Mouse (Mus musculus) liver, embryonic 13.5 days (tissue): ENCODE measurements at regions not wholly inside any gene's neighbourhood (a gene's known extent, or its start where the extent isn't known, plus 50 kb on each side); places are given as distances from the start of the nearest gene placed in this dataset.

ENCODE experiments used
- ATAC-seq: fragments of 200-750 bp; cut with Nextera tagmentation; 2 replicates; pipeline ENCODE4 v1.8.0; 2017; ENCODE audit warnings: low read depth, mild to moderate bottlenecking, moderate number of reproducible peaks, moderate library complexity
- DNase-seq: peaks from one replicate; pipeline ENCODE4 v3.0.0; 2022
- H3K27ac ChIP-seq: fragments of 300-500 bp; sonication (generic); 2 replicates; pipeline ENCODE4 v1.5.1; 2015; ENCODE audit warnings: moderate library complexity, mild to moderate bottlenecking, inconsistent platforms
- H3K27me3 ChIP-seq: fragments of 300-500 bp; sonication (generic); 2 replicates; pipeline ENCODE4 v1.6.1; 2015; ENCODE audit warnings: mild to moderate bottlenecking, inconsistent platforms
- H3K36me3 ChIP-seq: fragments of 300-500 bp; sonication (generic); 2 replicates; pipeline ENCODE4 v1.6.1; 2015; ENCODE audit warnings: mild to moderate bottlenecking, inconsistent platforms
- H3K4me1 ChIP-seq: fragments of 300-500 bp; sonication (generic); replicated peaks from 2 replicates; pipeline ENCODE4 v1.6.1; 2015; ENCODE audit warnings: inconsistent platforms
- H3K4me2 ChIP-seq: fragments of 300-500 bp; sonication (generic); 2 replicates; pipeline ENCODE4 v1.6.1; 2015; ENCODE audit warnings: inconsistent platforms, mild to moderate bottlenecking, moderate library complexity
- H3K4me3 ChIP-seq: fragments of 300-500 bp; sonication (generic); replicated peaks from 2 replicates; pipeline ENCODE4 v1.5.1; 2015; ENCODE audit warnings: mild to moderate bottlenecking, inconsistent platforms
- H3K9ac ChIP-seq: fragments of 300-500 bp; sonication (generic); 2 replicates; pipeline ENCODE4 v1.6.1; 2015; ENCODE audit warnings: mild to moderate bottlenecking, inconsistent platforms
- H3K9me3 ChIP-seq: fragments of 300-500 bp; sonication (generic); replicated peaks from 2 replicates; pipeline ENCODE4 v1.6.1; 2016; ENCODE audit warnings: inconsistent platforms
- WGBS: fragments of 180-500 bp; shearing (Covaris S2); methylation state at CpG from one replicate; pipeline ENCODE4 v1.1.7; 2015; ENCODE audit not compliant: insufficient replicate concordance; 5-methylcytosine and 5-hydroxymethylcytosine counted together

DNA sequence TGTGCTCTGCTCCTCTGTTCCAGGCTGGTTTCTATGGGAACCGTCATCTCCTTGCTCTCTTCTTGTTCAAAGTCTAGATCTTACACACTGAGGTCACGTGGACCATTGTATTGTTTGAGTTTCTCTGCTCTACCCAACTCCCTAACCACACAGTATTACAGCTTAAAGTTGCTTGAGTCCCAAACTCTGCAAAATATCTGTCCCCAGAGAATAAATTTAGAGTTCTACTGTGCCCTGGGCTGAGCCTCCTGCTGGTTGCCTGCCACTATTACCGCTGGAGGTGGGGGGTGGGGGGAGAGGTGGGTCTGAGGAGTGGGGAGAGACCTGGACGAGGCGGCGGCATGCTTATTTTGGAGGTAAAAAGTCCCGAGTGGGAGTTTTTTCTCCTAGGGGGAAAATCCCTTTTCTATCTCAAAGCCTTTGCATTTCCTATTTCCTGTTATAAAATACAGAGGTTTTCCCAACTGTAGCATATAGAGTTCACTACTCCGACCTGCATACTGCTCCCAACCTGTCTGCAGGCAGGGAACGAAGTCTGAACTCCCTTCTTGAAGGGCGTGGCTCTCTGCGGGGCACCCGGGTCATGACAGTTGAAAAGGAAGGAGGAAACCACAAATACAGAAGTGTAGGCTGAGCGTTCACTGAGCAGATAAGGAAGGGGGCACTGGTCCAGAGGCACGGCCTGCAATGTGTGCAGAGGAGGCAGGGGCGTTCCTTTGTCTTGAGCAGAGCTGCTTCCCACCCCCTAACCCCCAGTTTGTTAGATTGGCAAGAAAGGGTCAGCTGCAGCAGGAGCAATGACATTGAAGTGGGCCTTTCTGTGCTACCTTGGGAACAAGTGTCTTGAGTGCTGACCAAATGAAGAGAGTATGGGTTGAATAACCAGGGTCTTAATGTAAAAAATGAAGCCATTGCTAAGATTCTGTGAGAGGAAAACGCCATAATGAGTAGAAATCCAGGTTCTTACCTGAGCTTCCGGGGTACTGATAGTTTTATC, 188.7 kb downstream of the Akap7 start:
- H3K4me1 ChIP-seq: peaks cover 35% of the 10 kb centered on the region
- H3K27me3 ChIP-seq: no peaks in the 10 kb centered on the region
- H3K36me3 ChIP-seq: no peaks in the 10 kb centered on the region
- H3K9ac ChIP-seq: peak overlapping the region; percentile 22; the same call in 1 of the 2 replicates
- peak overlapping the region; percentile 13; the same call in 1 of the 2 replicates for H3K27ac ChIP-seq
- ATAC-seq (peak; percentile 91), DNase-seq (peak; percentile 63)
- no peaks in the 10 kb centered on the region for H3K9me3 ChIP-seq
- H3K4me2 ChIP-seq: peak overlapping the region; percentile 59
- peak overlapping the region; percentile 21 for H3K4me3 ChIP-seq
- WGBS: 10% methylated on average over 17 of the region's 17 CpGs

- Histone ChIP-seq H3K36me3 (no peaks in the 10 kb centered on the region), H3K9me3 (no peaks in the 10 kb centered on the region), H3K27ac (no peak overlapping the region), H3K27me3 (no peaks in the 10 kb centered on the region), H3K9ac (no peak overlapping the region), H3K4me3 (no peak overlapping the region), H3K4me1 (peaks cover 26% of the 10 kb centered on the region), H3K4me2 (no peak overlapping the region)
- ATAC-seq (no peak), DNase-seq (no peak)
- 73% methylated on average over 4 of the region's 4 CpGs for WGBS
These were observed 187.0 kb upstream of the Arg1 start for GRCm38 (mm10) chr10:25114316-25114715.

DNA sequence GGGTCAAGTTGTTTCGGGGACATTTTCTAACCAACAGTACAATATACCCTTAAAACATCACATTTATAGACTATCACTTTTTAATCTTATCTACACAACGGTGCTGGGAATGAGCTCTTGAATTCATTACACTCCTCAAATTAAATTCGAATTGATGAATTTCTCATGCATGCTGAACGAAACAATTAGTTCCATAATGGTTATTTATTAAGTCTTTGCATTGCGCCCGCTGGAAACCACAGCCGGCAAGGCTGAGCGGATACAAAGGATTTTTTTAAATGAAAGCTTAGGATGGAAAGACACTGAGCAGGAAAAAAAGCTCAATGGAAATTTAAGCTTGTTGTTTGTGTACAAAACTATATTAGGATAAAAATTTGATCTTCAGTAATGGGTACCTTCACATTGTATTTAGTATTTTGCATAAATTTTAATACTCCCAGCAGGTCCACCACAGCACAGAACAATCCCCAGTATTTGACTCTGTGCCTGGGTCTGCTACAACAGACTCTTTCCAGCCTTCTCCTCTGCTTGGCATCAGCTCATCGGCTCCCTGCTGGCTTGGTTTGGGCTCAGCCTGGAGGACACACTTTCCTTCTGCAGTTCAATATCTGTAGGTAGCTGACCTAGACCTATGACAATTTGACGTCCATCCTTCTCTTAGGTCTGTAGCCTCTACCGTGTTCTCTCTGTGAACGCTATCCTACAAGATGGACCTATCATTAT, 185.3 kb upstream of the Arg1 start:
- no peak for ATAC-seq
- peaks cover 9% of the 10 kb centered on the region for H3K4me1 ChIP-seq
- no peaks in the 10 kb centered on the region for H3K36me3 ChIP-seq
- H3K9me3 ChIP-seq: no peaks in the 10 kb centered on the region
- no peak overlapping the region for H3K4me3 ChIP-seq
- no peak overlapping the region for H3K27ac ChIP-seq
- H3K4me2 ChIP-seq: no peak overlapping the region
- no peak for DNase-seq
- WGBS: 57% methylated on average over 12 of the region's 12 CpGs
- no peak overlapping the region for H3K9ac ChIP-seq
- H3K27me3 ChIP-seq: no peaks in the 10 kb centered on the region

GRCm38 (mm10) chr10:25111636-25112422, 184.5 kb upstream of the Arg1 start:
- Histone ChIP-seq H3K9me3 (no peaks in the 10 kb centered on the region), H3K27me3 (no peaks in the 10 kb centered on the region), H3K36me3 (no peaks in the 10 kb centered on the region), H3K27ac (no peak overlapping the region), H3K4me2 (no peak overlapping the region), H3K4me1 (0 out of 2 replicates have a peak, but pooled peaks cover 3% of the 10 kb centered on the region), H3K9ac (no peak overlapping the region), H3K4me3 (no peak overlapping the region)
- DNase-seq (no peak), ATAC-seq (no peak)
- WGBS: 36% methylated on average over 11 of the region's 11 CpGs

GRCm38 (mm10) chr10:25111181-25111580, 183.9 kb upstream of the Arg1 start:
- WGBS: 59% methylated on average over 7 of the region's 7 CpGs
- no peak for ATAC-seq

DNA sequence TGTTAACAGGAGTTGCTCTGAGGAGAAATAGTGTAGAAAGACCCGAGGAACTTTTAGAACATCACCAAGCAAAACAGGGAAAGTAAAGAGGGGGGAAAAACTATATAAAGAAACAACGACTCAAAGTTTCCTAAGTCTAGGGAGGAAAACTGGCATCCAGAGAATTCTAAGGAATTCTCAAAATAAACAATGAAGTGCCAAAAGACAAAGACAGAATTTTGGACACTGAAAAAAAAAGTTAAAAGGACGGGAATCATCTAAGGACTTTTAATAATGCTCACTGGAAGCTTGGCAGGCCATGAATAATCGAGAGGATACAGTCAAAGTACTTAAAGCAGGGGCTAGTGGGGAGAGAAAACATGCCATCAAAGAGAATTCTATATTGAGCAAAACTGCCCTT, 170.8 kb upstream of the Arg1 start:
- DNase-seq: no peak
- Histone ChIP-seq H3K9me3 (no peaks in the 10 kb centered on the region), H3K27ac (no peak overlapping the region), H3K36me3 (no peaks in the 10 kb centered on the region), H3K27me3 (no peaks in the 10 kb centered on the region), H3K4me3 (no peak overlapping the region), H3K4me1 (no peaks in the 10 kb centered on the region), H3K9ac (no peak overlapping the region), H3K4me2 (no peak overlapping the region)
- no peak for ATAC-seq
- 49% methylated on average over 4 of the region's 4 CpGs for WGBS

More at GRCm38 (mm10) chr10:25111181-25111580, 183.9 kb upstream of the Arg1 start:
- Histone ChIP-seq H3K27me3 (no peaks in the 10 kb centered on the region), H3K4me3 (no peak overlapping the region), H3K9me3 (no peaks in the 10 kb centered on the region), H3K4me1 (no peaks in the 10 kb centered on the region), H3K9ac (no peak overlapping the region), H3K27ac (no peak overlapping the region), H3K4me2 (no peak overlapping the region), H3K36me3 (no peaks in the 10 kb centered on the region)
- no peak for DNase-seq

- no peaks in the 10 kb centered on the region for H3K36me3 ChIP-seq
- DNase-seq: no peak
- H3K4me1 ChIP-seq: 0 out of 2 replicates have a peak, but pooled peaks cover 2% of the 10 kb centered on the region
- H3K9me3 ChIP-seq: no peaks in the 10 kb centered on the region
- no peak overlapping the region for H3K27ac ChIP-seq
- 63% methylated on average over 4 of the region's 4 CpGs for WGBS
- no peak overlapping the region for H3K4me3 ChIP-seq
- H3K4me2 ChIP-seq: no peak overlapping the region
- ATAC-seq: no peak
- H3K27me3 ChIP-seq: no peaks in the 10 kb centered on the region
- no peak overlapping the region for H3K9ac ChIP-seq
These were observed 162.6 kb upstream of the Arg1 start for GRCm38 (mm10) chr10:25089705-25090386.

- Histone ChIP-seq H3K4me3 (no peak overlapping the region), H3K36me3 (no peaks in the 10 kb centered on the region), H3K4me1 (peaks cover 2% of the 10 kb centered on the region; the same call in 1 of the 2 replicates), H3K27me3 (no peaks in the 10 kb centered on the region), H3K9ac (no peak overlapping the region), H3K9me3 (no peaks in the 10 kb centered on the region), H3K4me2 (no peak overlapping the region), H3K27ac (no peak overlapping the region)
- WGBS: 89% methylated on average over 17 of the region's 17 CpGs
- DNase-seq (no peak), ATAC-seq (no peak)
These were observed 159.5 kb upstream of the Arg1 start for GRCm38 (mm10) chr10:25086745-25087144.

DNA sequence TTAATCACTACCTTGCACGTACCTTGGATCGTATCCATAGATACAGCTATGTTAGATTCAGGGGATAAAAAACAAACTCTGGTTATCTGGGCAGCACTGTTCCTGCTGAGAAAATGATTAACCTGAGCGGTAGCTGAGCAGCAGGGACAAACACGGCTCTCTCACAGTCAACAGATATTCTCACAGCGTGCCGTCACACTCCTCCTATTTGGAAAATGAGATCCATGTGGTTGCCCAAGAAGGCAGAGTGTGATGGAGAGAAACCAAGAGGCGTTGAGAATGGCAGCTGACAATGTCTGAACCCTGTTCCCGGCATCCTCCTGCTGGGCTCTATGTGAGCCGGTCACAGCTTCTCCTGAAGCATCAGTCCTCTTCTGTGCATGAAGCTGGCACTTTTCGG, 155.6 kb upstream of the Arg1 start:
- no peaks in the 10 kb centered on the region; the same call in 1 of the 2 replicates for H3K4me1 ChIP-seq
- H3K4me2 ChIP-seq: 0 out of 2 replicates have a peak overlapping the region, but pooled peaks have one; percentile 2
- H3K9ac ChIP-seq: no peak overlapping the region
- 68% methylated on average over 10 of the region's 10 CpGs for WGBS
- H3K36me3 ChIP-seq: no peaks in the 10 kb centered on the region
- no peaks in the 10 kb centered on the region for H3K27me3 ChIP-seq
- no peak overlapping the region for H3K4me3 ChIP-seq
- DNase-seq (no peak), ATAC-seq (peak; percentile 34)
- H3K9me3 ChIP-seq: no peaks in the 10 kb centered on the region
- H3K27ac ChIP-seq: no peak overlapping the region

DNA sequence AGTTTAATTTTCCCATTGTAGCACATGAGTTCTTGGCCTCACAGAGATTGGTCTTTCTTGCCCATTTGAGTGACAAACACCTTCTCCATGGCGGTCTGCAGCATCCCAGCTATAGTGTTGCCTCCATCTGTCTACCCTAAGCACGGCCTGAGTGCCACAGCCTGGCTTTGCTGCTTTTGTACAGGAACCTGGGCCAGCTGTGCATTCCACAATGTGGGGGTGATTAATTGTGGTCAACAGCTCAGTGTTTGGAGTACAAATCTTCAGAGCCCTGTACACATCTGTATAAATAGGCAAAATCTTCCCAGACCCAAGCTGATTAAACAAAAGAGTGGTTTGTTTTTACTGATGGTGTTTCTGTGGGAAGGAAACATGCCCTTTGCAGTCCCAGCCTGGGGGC, 145.3 kb upstream of the Arg1 start:
- H3K27ac ChIP-seq: no peak overlapping the region
- H3K4me2 ChIP-seq: no peak overlapping the region
- no peak overlapping the region for H3K9ac ChIP-seq
- no peaks in the 10 kb centered on the region for H3K27me3 ChIP-seq
- ATAC-seq (no peak), DNase-seq (no peak)
- H3K36me3 ChIP-seq: no peaks in the 10 kb centered on the region
- H3K4me3 ChIP-seq: no peak overlapping the region
- H3K9me3 ChIP-seq: no peaks in the 10 kb centered on the region
- H3K4me1 ChIP-seq: no peaks in the 10 kb centered on the region
- WGBS: 66% methylated on average over 2 of the region's 2 CpGs
